Mouse (Mus musculus) forebrain, embryonic 10.5 days (tissue): Measurements from ENCODE around the gene Qrfp. TPM values are rescaled to one million over a fixed set of nuclear protein-coding genes. Genes with fewer than 3 reads are reported as not detected.
A peak's percentile ranks its signal among the peaks of the same experiment; 100 is the strongest.

Experiments
- DNase-seq: peaks from one replicate; pipeline ENCODE4 v3.0.0-alpha.2; 2017; ENCODE audit warnings: low spot score; ENCODE audit errors: extremely low spot score
- H3K27ac ChIP-seq: fragments of 300-500 bp; sonication (generic); 2 replicates; pipeline ENCODE4 v1.5.1; 2016; ENCODE audit warnings: mild to moderate bottlenecking
- H3K27me3 ChIP-seq: fragments of 300-500 bp; sonication (generic); 2 replicates; pipeline ENCODE4 v1.6.1; 2016; ENCODE audit warnings: mild to moderate bottlenecking; ENCODE audit not compliant: poor library complexity, severe bottlenecking
- H3K36me3 ChIP-seq: fragments of 300-500 bp; sonication (generic); replicated peaks from 2 replicates; pipeline ENCODE4 v1.6.1; 2016; ENCODE audit warnings: mild to moderate bottlenecking, moderate library complexity
- H3K4me1 ChIP-seq: fragments of 300-500 bp; sonication (generic); 2 replicates; pipeline ENCODE4 v1.6.1; 2016
- H3K4me3 ChIP-seq: fragments of 300-500 bp; sonication (generic); 2 replicates; pipeline ENCODE4 v1.5.1; 2016; ENCODE audit warnings: mild to moderate bottlenecking, moderate library complexity
- H3K9me3 ChIP-seq: fragments of 300-500 bp; sonication (generic); 2 replicates; pipeline ENCODE4 v1.6.1; 2016; ENCODE audit warnings: mild to moderate bottlenecking, moderate library complexity
- WGBS: fragments of 180-500 bp; shearing (Covaris S2); methylation state at CpG from one replicate; pipeline ENCODE4 v1.1.7; 2016; 5-methylcytosine and 5-hydroxymethylcytosine counted together
- polyA plus RNA-seq: library from polyadenylated mRNA; unstranded; fragments of >200 nt; fragmentation: Nextera tagmentation; extraction: Ambion mirVana; gene quantifications from 2 replicates; pipeline ENCODE4 v1.2.1, GENCODE M21; 2016

The Qrfp gene
- polyA plus RNA-seq, 1 experiment from 2014 or later, result 0.14 TPM

GRCm38 (mm10) chr2:31785074-31785473 is 25.3 kb downstream of the Qrfp start:
- Histone ChIP-seq H3K9me3 (no peaks in the 10 kb centered on the region), H3K27ac (no peak overlapping the region), H3K36me3 (peaks cover 99% of the 10 kb centered on the region), H3K27me3 (no peaks in the 10 kb centered on the region), H3K4me1 (peaks cover 19% of the 10 kb centered on the region), H3K4me3 (no peak overlapping the region)
- peak; percentile 65 for DNase-seq
- 64% methylated on average over 9 of the region's 9 CpGs for WGBS

- Histone ChIP-seq H3K27me3 (no peaks in the 10 kb centered on the region), H3K4me1 (peaks cover 19% of the 10 kb centered on the region), H3K36me3 (peaks cover 100% of the 10 kb centered on the region), H3K9me3 (no peaks in the 10 kb centered on the region), H3K27ac (no peak overlapping the region), H3K4me3 (no peak overlapping the region)
- DNase-seq, result no peak
- 87% methylated on average over 8 of the region's 8 CpGs for WGBS
These were observed 27.3 kb downstream of the Qrfp start for GRCm38 (mm10) chr2:31782958-31783602.

- DNase-seq, result no peak
- Histone ChIP-seq H3K9me3 (no peaks in the 10 kb centered on the region; the same call in 1 of the 2 replicates), H3K36me3 (peaks cover 99% of the 10 kb centered on the region), H3K4me1 (peaks cover 19% of the 10 kb centered on the region), H3K27ac (no peak overlapping the region), H3K4me3 (no peak overlapping the region), H3K27me3 (no peaks in the 10 kb centered on the region)
- 89% methylated on average over 2 of the region's 2 CpGs for WGBS
These were observed 31.1 kb downstream of the Qrfp start for GRCm38 (mm10) chr2:31779258-31779657.

GRCm38 (mm10) chr2:31776479-31776878 is 33.9 kb downstream of the Qrfp start:
- Histone ChIP-seq H3K27ac (no peak overlapping the region), H3K36me3 (peaks cover 85% of the 10 kb centered on the region), H3K4me3 (no peak overlapping the region), H3K4me1 (peaks cover 16% of the 10 kb centered on the region), H3K9me3 (no peaks in the 10 kb centered on the region; the same call in 1 of the 2 replicates), H3K27me3 (no peaks in the 10 kb centered on the region)
- WGBS, result 97% methylated on average over 3 of the region's 3 CpGs
- DNase-seq, result no peak

GRCm38 (mm10) chr2:31770781-31771441 is 39.5 kb downstream of the Qrfp start:
- Histone ChIP-seq H3K27ac (0 out of 2 replicates have a peak overlapping the region, but pooled peaks have one; percentile 30), H3K27me3 (no peaks in the 10 kb centered on the region), H3K4me1 (peaks cover 56% of the 10 kb centered on the region), H3K4me3 (no peak overlapping the region), H3K36me3 (peaks cover 42% of the 10 kb centered on the region), H3K9me3 (no peaks in the 10 kb centered on the region; the same call in 1 of the 2 replicates)
- 63% methylated on average over 7 of the region's 7 CpGs for WGBS
- DNase-seq, result no peak

GRCm38 (mm10) chr2:31769631-31770111 is 40.7 kb downstream of the Qrfp start:
- no peak overlapping the region for H3K4me3 ChIP-seq
- H3K4me1 ChIP-seq, result peaks cover 64% of the 10 kb centered on the region
- H3K9me3 ChIP-seq, result no peaks in the 10 kb centered on the region
- 0 out of 2 replicates have a peak overlapping the region, but pooled peaks have one; percentile 3 for H3K27ac ChIP-seq
- H3K27me3 ChIP-seq, result no peaks in the 10 kb centered on the region
- peaks cover 33% of the 10 kb centered on the region for H3K36me3 ChIP-seq
- no peak for DNase-seq
- 51% methylated on average over 6 of the region's 6 CpGs for WGBS

GRCm38 (mm10) chr2:31769115-31769514 is 41.3 kb downstream of the Qrfp start:
- H3K36me3 ChIP-seq, result peaks cover 31% of the 10 kb centered on the region
- H3K27me3 ChIP-seq, result no peaks in the 10 kb centered on the region
- H3K27ac ChIP-seq, result peak overlapping the region; percentile 3; the same call in 1 of the 2 replicates
- H3K4me3 ChIP-seq, result no peak overlapping the region
- DNase-seq, result no peak
- no peaks in the 10 kb centered on the region for H3K9me3 ChIP-seq
- 68% methylated on average over 4 of the region's 4 CpGs for WGBS
- H3K4me1 ChIP-seq, result peaks cover 64% of the 10 kb centered on the region

GRCm38 (mm10) chr2:31767815-31768214 is 42.6 kb downstream of the Qrfp start:
- WGBS, result 86% methylated on average over 4 of the region's 4 CpGs
- H3K4me1 ChIP-seq, result peaks cover 77% of the 10 kb centered on the region
- no peak overlapping the region for H3K27ac ChIP-seq

GRCm38 (mm10) chr2:31767104-31767503 is 43.3 kb downstream of the Qrfp start:
- H3K27me3 ChIP-seq, result no peaks in the 10 kb centered on the region
- no peak for DNase-seq
- H3K27ac ChIP-seq, result no peak overlapping the region
- no peak overlapping the region for H3K4me3 ChIP-seq
- peaks cover 81% of the 10 kb centered on the region for H3K4me1 ChIP-seq
- 93% methylated on average over 6 of the region's 6 CpGs for WGBS
- H3K36me3 ChIP-seq, result peaks cover 19% of the 10 kb centered on the region
- H3K9me3 ChIP-seq, result no peaks in the 10 kb centered on the region

More at GRCm38 (mm10) chr2:31767815-31768214, 42.6 kb downstream of the Qrfp start:
- H3K9me3 ChIP-seq, result no peaks in the 10 kb centered on the region
- H3K36me3 ChIP-seq, result peaks cover 19% of the 10 kb centered on the region
- no peaks in the 10 kb centered on the region for H3K27me3 ChIP-seq
- no peak for DNase-seq
- no peak overlapping the region for H3K4me3 ChIP-seq

GRCm38 (mm10) chr2:31763271-31763670 is 47.1 kb downstream of the Qrfp start:
- 16% methylated on average over 2 of the region's 2 CpGs for WGBS

GRCm38 (mm10) chr2:31762853-31763252 is 47.5 kb downstream of the Qrfp start:
- Histone ChIP-seq H3K4me3 (peak overlapping the region; percentile 82), H3K36me3 (peaks cover 17% of the 10 kb centered on the region), H3K27me3 (no peaks in the 10 kb centered on the region), H3K9me3 (no peaks in the 10 kb centered on the region), H3K27ac (peak overlapping the region; percentile 66), H3K4me1 (peaks cover 68% of the 10 kb centered on the region)
- DNase-seq, result no peak
- 13% methylated on average over 2 of the region's 2 CpGs for WGBS

More at GRCm38 (mm10) chr2:31763271-31763670, 47.1 kb downstream of the Qrfp start:
- Histone ChIP-seq H3K27ac (peak overlapping the region; percentile 66), H3K36me3 (peaks cover 19% of the 10 kb centered on the region), H3K4me1 (peaks cover 70% of the 10 kb centered on the region), H3K9me3 (no peaks in the 10 kb centered on the region), H3K4me3 (peak overlapping the region; percentile 82), H3K27me3 (no peaks in the 10 kb centered on the region)
- no peak for DNase-seq

- Histone ChIP-seq H3K27ac (peak overlapping the region; percentile 98), H3K27me3 (no peaks in the 10 kb centered on the region), H3K36me3 (peaks cover 11% of the 10 kb centered on the region; the same call in 1 of the 2 replicates), H3K4me1 (peaks cover 68% of the 10 kb centered on the region), H3K4me3 (peak overlapping the region; percentile 82), H3K9me3 (no peaks in the 10 kb centered on the region)
- DNase-seq, result no peak
- 53% methylated on average over 3 of the region's 3 CpGs for WGBS
These were observed 48.2 kb downstream of the Qrfp start for GRCm38 (mm10) chr2:31762155-31762554.

GRCm38 (mm10) chr2:31761585-31761984 is 48.8 kb downstream of the Qrfp start:
- peak overlapping the region; percentile 82 for H3K4me3 ChIP-seq
- DNase-seq, result no peak
- H3K4me1 ChIP-seq, result peaks cover 69% of the 10 kb centered on the region
- H3K36me3 ChIP-seq, result peaks cover 11% of the 10 kb centered on the region; the same call in 1 of the 2 replicates
- H3K27me3 ChIP-seq, result no peaks in the 10 kb centered on the region
- H3K27ac ChIP-seq, result peak overlapping the region; percentile 98
- 14% methylated on average over 4 of the region's 4 CpGs for WGBS
- no peaks in the 10 kb centered on the region for H3K9me3 ChIP-seq
